Mouse (Mus musculus) common myeloid progenitor, adult 5-6 weeks (primary cell): ENCODE data around the gene Fam160a1. TPM values are rescaled to one million over a fixed set of nuclear protein-coding genes. Genes with fewer than 3 reads are reported as not detected.
A peak's percentile ranks its signal among the peaks of the same experiment; 100 is the strongest.

Experiments
- ATAC-seq: replicated peaks from 2 replicates; pipeline ENCODE4 v1.8.0; 2016; ENCODE audit warnings: low read depth, mild to moderate bottlenecking, moderate TSS enrichment, inconsistent platforms; ENCODE audit not compliant: poor library complexity, severe bottlenecking
- total RNA-seq: library from RNA; stranded (forward); fragments of 200-1000, 187-1606 nt; gene quantifications from 2 replicates; pipeline ENCODE4 v1.2.3, GENCODE M21; 2017

The Fam160a1 gene
- total RNA-seq, 1 experiment from 2014 or later: not detected

DNA sequence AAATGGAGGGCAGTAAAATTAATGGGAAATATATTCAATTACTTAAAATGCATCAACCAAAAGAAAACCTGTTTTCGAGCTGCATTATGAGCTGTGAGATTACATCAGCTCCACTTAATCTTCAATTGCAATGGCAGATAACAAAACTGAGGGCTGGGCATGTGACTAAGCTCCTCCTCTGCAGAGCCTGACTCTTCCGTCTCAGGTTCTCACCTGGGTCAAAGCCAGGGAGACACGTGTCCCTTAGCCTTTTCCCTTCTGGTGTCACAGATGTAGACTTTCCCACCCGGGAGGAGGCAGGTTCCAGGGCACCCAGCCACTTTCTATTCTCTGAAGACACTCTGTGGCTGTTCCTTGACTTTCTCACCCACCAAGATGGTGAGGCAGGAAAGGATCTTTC lies 12.0 kb upstream of the Fam160a1 start:
- ATAC-seq: no peak

DNA sequence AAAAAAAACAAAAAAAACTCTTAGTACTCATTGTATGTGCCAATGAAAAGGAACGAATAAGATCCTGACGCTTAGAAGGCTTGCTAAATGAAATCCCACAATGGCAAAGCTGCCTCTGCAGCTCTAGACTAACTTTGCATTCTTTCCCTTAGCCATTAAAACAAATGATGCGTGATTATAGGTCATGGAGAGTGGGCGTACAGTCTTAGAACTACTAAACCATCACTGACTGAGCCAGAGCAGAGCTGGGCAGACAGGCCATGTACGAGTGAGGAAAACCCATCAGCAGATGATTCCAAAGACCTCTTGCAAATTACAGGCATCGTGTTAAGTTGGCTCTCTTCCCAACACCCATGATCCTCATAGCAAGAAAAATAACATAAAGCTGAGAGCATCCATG lies 10.7 kb upstream of the Fam160a1 start:
- no peak for ATAC-seq

DNA sequence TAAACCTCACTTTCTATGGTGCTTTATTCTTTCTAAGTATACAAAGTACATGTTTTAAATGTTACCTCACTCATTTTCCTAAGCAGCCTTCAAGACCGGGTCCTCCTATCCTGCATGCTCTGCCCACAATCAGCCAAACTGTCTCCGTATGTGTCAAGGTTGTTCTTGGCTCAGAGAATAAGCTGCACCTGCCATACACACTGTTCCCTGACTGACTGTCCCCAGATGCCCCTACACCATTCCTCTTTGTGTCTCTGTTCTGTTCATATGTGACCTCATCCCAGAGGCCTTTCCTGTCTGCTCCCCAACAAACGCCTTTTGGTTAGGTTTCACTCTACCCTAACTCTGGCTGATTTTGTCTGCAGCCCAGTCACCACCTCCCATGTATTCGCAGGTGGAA lies 10.2 kb upstream of the Fam160a1 start:
- ATAC-seq: no peak

DNA sequence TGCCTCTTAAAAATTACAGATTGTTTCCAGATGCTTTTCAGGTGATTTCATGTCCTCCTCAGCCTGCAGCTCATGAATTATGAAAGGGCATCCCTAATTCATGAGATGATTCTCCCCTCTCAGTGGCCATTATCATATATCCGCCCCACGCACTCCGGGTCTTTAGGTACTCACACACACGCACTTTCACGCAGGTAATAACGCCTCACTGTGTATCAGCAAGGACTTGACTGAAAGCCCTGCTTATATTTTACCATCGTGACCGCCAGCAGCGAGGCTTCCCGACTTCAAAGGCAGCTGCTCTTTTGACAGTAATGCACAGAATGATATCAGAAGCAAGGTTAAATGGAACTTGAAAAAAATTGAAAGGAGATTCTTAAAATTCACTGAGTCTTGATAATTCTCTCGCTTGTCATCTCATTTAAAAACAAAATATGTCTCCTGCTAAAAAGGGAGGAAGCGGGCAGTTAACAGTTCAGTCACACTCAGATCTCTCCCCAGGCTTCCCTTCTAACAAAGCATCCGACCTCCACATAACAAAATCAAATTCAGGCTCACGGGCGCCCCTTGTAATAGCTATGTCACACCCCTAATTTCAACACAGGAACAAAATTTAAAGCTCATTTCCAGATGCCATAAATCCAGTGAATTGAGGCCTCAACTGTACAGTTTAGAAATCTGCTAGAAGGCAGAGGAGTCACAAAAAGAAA lies 3.9 kb upstream of the Fam160a1 start:
- no peak for ATAC-seq

DNA sequence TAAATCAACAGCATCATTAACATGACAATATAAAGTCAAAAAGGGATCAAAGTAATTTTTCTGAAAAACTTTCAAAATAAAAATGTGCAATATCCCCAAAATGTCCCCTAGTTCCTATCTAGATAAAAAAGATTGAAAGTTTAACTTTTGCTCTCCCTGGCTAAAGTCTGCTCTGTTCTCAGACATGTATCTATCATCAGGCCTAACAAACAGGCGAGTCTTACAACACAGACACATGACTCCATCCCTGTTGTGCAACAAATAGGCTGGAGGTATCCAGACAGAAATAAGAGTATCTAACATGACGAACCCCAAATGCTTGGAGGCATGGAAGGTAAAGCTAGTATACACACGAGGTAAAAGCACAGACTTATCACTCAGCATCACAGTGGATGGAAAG lies 2.2 kb upstream of the Fam160a1 start:
- no peak for ATAC-seq

DNA sequence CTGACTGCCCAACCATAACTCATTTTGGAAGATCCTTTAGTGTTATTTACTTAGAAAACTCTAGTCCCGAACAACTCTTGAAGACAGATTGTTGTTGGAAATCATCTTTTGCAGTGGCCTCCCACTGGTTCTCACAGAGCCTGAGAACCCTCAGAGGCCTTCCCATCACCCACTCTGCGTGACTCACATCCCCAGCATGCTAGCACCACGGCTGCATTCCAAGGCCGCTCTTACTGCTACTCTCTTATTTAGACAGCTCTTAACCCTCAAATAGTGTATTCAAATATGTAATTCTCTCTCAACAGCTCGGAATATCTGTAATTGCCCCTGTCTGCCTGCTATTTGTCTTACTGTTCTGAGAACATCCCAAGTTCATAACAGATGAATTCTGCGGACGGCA lies 2.9 kb downstream of the Fam160a1 start:
- ATAC-seq: no peak

DNA sequence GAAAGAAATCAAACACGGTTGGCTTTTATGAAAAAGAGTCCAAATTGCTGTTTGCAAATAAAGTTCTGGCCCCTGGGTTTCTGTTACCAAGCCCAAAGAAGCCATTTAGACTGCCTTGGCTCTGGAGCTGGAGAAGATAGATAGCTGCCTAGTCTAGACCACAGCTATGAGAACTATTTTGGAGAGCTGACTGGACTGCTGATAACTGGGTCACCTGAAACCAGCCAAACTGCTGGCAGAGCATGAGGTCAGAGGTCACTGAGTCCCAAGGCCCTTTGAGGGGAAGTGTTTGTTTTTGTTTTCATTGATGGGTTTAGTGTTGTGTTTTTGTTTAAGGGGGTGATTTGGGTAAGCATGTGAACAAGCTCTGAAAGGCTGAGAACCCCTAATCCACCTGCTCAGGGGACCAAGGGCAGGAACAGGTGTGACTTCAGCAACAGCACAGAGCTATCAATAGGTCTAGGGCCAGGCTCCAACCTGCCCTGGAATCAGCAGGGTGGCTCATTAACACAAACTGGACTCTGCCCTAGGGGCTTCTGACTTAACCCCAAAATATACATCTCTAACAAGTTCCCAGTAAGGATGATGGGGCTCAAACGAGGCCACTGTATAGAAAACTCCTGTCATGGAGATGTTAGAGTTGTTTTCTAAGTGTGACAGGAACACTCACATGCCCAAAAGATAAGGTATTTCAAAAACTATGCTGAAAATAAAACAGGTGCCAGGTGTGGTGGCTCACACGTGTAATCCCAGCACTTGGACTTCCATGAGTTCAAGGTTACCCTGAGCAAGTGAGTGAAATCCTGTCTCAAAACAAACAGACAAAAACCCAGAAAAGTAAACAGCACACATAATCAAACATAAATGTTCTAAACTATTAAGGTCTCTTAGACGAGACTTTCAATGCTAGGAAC lies 3.7 kb downstream of the Fam160a1 start:
- ATAC-seq: no peak

DNA sequence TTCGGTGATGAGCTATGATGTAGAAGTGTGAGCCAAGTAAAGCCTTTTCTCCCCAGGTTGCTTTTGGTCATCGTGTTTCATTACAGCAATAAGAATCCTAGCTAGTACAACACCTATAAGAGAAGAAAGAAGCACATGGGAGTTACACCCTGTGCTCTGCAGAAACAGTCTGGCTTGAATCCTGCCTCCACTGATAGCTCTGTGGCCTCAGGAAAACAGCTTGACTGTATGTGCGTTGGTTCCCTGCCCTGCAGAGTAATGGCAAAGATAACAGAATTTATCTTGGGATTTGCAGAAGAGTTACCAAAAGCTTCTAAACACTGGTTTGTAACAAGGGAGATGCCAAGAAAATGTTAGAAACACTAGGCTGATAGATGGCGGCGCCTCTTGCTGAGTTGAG lies 5.1 kb downstream of the Fam160a1 start:
- no peak for ATAC-seq

DNA sequence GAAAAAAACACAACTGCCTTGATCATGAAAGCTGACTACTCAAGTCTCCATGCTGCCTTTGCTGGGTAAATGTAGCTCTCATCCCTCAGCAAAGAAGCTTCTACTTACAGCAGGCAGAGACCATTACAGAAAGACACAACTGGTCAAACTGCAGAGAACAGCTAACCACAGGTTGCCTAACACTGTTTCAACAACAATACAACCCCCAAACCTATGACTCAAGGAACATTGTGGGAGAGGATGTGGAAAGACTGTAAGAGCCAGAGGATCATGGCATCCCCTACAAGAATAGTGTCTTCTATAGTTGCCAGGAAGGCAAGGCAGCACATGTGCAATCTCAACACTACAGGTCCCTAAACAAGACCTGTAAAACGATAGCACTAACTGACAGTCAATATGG lies 23.9 kb downstream of the Fam160a1 start:
- ATAC-seq: no peak

DNA sequence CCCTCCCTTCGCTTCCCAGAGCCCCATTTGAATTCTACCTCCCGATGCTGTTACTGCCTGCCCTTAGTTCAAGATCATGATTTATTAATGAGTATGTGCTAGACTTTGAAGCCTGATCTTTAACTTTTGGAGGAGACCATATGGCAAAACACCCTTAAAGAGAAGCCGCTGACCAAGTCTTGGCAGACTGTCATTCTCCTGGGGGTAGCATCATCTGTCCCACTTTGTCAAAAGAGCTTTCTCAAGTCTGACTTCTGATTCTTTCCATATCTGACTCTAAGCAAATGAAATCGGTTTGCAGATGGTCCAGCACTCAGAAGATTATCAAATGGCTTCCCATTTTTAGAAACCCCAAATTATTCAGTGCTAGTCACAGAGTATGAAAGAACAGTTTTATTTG lies 27.3 kb downstream of the Fam160a1 start:
- ATAC-seq: no peak

DNA sequence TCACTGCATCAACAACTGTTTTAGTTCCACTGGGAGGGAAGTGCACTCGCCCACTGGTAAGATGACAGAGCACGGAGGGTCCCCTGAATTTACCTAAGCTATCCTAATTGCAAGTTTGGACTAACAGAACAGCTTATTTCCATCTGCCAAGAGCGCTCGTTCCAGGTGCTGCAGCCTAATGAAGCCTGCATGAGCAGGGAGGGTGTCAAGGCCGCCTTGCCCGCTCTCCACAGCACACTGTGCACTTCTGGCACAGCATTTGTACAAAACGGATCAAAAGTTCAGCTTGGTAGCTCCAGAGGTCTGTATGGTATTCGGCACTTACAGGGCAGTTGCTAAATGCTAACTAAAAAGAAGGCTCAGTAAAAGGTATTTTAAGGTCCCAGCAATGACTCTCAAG lies 30.6 kb downstream of the Fam160a1 start:
- ATAC-seq: no peak

DNA sequence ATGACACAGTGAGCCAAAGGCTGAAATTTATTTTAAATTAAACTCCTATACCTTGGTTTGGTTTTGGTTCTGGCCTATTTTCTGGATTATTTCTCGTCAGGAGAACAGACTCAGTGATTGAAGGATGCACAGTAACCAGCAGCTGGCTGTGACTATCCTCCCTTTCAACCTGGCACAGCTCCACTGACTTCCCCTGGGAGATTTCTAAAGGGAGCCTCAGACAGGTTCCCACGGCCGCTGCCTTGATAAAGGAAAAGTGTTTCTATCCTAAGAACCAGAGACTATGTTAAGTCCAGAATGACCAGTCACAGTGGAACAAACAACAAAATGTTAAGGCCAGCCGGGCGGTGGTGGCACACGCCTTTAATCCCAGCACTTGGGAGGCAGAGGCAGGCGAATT lies 36.2 kb downstream of the Fam160a1 start:
- no peak for ATAC-seq

DNA sequence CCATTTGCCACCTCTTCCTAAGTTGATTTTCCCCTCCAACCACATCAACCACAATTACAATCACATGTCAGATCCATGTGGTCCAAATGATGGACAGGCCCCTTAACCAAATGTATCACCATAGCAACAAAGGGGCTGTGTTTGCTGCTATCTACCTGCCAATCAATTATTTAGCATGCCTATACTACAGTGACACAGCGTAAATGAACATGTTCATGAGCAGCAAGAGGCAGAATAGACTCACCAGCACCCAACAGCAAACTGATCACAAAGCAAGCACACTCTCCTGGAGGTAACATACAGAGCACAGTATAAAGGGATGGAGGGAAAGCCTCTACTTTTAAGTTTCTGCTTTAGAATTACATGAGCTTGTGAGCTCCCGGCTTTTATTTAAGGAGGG lies 36.8 kb downstream of the Fam160a1 start:
- ATAC-seq: no peak

DNA sequence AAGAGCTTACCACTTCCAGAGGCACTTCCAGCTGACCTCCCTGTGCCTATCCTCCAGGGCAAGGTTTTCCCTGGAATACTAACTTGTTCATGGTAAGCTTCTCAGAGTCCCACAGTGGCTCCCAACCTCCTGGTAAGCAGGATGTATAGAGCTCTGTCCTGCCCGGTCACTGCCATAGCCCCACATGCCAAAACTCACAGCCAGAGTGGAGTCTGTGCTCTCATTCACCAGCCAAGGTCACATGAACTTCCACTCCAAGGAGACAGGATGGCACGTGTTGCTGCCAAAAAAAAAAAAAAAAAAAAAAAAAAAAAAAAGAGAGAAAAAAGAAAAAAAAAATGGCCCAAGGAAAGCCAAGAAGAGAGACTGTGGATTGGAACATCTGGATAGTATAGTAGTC lies 39.2 kb downstream of the Fam160a1 start:
- no peak for ATAC-seq

DNA sequence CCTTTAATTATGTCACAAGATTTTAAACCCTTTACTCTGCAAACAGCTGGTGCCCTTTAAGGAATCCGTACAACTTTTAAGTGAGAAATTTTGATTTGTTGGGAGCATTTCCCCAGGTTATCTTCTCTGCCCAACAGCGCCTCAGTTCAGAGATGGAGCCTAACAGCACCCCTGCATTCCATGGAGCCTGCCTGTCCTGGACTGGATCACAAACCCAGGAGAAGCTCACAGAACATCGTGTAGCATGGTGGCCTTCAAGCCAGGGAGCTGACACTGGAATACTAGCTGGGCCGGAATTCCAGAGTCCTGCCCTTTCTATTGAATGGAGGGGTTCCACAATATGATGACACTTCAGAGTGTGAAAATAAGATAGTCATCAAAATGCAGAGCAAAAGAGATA lies 39.7 kb downstream of the Fam160a1 start:
- no peak for ATAC-seq

DNA sequence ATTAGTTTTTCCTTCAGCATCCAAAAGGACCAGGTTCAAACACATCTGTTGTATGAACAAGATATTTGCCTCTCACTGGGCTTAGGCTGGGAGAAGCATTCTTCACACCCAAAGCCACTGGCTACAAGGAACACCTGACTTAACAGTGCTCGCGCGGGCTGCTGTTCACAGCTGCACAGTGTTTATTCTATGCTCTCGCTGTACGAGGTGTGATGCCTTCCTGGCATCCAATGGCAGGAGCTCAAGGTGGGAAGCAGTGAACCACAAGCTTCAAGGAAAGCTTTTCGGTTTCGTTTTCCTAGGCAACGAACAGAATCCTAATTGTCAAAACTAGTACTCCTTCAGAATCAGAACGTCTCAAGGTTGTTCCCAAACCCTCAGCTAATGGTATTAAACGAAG lies 40.4 kb downstream of the Fam160a1 start:
- no peak for ATAC-seq

DNA sequence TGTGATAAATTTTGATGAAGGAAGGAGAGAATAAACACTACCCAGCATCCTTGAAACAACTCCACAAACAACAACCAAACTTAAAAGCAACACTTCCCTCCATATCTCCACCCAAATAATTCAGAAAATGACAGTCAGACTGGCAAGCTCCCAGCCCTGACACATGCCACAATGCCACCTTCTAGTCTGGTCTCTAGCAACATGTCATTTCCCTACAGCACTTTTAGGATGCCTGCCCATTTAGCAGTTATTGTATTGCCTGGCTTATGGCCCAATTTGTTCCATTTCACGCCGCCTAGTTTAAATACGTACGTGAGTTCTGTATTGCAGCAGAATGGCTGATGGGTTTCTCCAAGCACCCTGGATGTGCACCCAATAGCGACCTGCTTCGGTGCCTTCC lies 41.0 kb downstream of the Fam160a1 start:
- no peak for ATAC-seq

DNA sequence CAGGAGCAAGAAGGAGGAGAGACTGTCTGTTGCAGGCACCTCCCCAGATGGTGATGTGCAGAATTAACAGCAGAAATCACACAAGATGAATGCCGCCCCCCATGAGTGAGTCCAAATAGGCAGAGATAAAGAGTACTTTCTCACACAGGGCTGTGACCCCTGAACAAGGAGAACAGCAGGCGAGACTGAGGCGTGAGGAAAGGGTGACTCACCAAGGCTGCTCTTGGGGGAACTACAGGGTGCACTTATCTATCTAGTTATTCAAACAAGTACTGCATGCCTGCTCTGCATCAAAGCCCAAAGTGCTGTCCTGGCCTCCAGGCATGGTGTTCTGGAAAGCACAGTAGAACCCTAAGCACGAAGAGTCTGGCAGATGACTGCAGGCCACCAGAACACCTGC lies 43.2 kb downstream of the Fam160a1 start:
- ATAC-seq: no peak

DNA sequence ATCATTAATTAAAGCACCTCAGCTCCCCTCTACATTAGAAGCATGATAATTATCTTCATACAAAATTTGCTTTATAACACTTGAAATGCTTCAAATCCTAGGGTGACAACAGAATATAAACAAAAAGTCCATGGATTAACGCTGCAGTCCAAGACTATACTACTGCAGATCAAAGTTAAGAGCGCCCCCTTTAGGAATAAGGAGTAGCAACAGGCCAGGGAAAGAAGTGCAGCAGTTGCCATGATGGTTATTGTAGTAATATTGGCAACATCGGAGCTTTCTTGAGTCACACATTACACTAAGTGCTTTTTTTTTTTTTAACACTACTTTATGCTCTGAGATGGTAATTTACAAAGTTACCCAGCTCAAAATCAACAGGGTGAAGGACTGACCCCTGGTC lies 43.7 kb downstream of the Fam160a1 start:
- 0 out of 2 replicates have a peak, but pooled peaks have one; percentile 39 for ATAC-seq

DNA sequence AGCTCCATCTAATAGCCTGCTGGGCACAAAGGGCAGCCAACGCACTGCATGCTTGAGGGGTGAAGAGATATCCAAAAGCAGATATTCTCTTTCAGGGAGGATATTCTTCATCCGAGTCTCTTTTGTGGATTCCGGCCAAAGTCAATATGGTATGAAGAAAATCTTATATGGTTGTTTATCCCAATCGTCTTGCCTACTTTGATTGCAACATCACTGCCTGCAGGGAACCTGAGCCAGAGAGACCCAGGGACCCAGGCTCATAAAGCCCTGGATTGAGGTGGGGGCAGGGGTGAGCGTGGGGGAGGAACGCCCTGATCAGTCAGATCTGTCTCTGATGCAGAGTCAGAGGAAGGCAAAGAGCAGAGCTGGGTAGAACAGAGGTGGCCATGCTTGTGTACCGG lies 52.2 kb downstream of the Fam160a1 start:
- no peak for ATAC-seq

DNA sequence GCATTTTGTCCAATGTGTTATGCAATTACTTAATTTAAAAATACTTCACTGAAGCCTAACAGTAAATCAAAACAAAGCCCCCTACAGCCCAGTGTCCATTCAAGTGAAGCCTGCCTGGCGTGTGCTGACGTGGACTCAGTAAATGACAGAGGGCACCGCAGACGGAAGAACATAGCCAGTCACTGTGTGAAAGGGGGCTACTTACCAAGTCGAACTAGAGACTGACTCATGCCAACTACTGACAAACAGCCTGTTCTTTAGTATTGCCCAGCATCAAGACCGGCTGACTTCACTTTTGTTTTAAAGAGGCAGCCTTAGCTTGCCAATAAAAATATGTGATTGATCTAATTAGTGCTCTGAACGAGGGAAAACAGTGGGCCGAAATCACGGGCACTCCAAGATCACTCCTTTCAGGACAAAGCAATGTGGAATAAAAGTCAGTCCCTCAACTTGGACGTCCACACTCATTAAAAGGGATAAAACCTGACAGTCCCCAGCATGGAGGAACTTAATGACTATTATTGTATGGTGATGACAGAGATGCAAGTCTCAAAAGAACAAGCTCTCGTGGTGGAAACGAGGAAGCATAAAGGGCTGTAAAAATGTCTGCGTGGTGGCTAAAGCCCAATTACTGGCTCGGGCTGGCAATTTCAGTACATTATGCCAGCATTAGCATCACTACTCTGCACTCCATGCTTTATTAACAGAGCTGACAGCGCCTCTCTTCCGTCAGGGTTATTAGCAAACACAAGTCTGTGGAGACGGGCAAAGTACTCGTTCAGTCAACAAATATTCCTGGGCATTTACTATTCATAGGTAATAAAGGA lies 52.9 kb downstream of the Fam160a1 start:
- no peak for ATAC-seq
